Mouse (Mus musculus) embryo, embryonic 9.5 days (tissue): ENCODE results near the gene Cish.

Source experiments
- DNase-seq: peaks from one replicate; pipeline ENCODE4 v3.0.0-alpha.2; 2017; ENCODE audit errors: extremely low spot score

The Cish gene

DNA sequence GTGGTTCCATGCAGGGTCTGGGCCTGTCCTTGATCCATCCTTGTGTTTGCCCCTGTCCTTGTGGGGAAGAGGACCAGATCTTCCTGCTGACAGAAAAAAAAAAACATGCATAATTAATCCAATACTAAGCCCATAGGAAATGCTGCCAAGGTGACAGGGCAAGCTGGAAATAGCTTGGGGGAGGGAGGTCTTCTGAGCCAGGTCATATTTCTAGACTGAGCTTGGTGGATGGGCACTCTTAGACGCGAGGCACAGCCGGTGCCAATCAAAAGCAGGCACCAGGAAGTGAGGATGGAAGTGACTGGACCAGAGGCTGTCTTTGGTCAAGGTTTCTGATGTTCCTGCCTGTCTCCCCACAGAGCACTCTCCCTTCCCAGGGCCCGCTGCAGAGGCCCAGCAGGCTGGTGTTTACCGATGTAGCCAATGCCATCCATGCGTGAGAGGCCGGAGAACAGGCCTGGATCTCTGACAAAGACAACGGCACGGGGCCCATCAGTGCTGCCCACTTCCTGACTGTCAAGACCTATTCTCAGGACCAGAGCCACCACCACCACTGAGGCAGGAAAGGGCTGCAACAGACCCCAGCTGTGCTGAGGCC is 51.9 kb downstream of the Cish start:
- no peak for DNase-seq

DNA sequence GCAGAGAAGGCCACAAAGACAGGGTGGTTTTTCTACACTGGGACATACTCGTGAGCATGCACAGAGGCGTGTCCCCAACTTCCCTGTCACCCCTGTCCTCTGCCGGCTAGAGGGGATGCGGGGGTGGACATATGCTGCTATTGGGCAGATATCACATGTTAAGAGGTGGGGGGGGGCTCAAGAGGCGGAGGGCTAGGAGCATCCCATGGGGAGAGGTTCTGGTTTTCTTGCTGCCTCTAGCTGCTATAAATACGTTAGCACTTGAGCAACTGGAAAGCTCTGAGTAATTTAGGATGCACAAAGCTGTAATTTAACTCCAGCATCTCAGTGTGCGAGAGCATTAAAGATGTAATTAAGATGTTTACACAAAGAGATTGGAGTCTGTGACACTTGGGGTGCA is 53.5 kb downstream of the Cish start:
- no peak for DNase-seq
